Mouse (Mus musculus): Measurements from ENCODE around the gene Ttc7b. TPM values are rescaled to one million over a fixed set of nuclear protein-coding genes. Genes with fewer than 3 reads are reported as not detected.

Gene Ttc7b
- polyA plus RNA-seq, 1 experiment = 149 TPM

DNA sequence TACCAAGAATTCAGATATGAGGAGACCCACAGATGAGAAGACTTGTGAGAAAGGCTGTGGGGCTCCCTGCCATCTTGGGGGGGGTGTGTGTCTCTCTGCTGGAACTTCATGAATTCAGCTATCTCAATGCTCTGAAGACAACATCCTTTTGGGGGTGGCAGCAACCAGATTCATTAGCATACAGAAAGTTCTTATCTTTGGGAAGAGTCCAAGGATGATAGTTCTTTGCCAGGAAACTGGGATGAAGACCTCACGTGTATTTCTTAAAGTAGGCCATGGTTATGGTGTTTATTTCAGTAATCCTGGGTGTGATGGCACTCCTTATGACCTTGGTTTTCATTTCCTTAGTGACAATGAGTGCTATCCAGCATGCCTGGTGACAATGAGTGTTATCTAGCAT lies 11.1 kb upstream of the Ttc7b start:
- WGBS = 54% methylated on average over 1 of the region's 1 CpGs
- H3K27me3 ChIP-seq (ENCODE audit: control insufficient read depth, insufficient read depth, low read length) = no peaks in the 10 kb centered on the region; the same call in 1 of the 2 replicates
- no peak for DNase-seq
- no peak for TF ChIP-seq CTCF (IDR thresholded peaks at IDR 0.05; ENCODE audit: borderline replicate concordance, insufficient read depth, low read depth, low read length)
- no peak for TF ChIP-seq POLR2A (IDR thresholded peaks at IDR 0.05; ENCODE audit: borderline replicate concordance, insufficient read depth, low read length)
- H3K4me3 ChIP-seq (replicated peaks; ENCODE audit: insufficient read depth, low read depth, low read length) = no peak overlapping the region
- peaks cover 5% of the 10 kb centered on the region for H3K4me1 ChIP-seq (ENCODE audit: control insufficient read depth, insufficient read depth, low read length)
- no peak overlapping the region for H3K27ac ChIP-seq (ENCODE audit: insufficient read depth, low read length)

GRCm38 (mm10) chr12:100530871-100531270 lies 10.2 kb upstream of the Ttc7b start:
- no peak overlapping the region for H3K27ac ChIP-seq (ENCODE audit: insufficient read depth, low read length)
- peaks cover 5% of the 10 kb centered on the region for H3K4me1 ChIP-seq (ENCODE audit: control insufficient read depth, insufficient read depth, low read length)
- 75% methylated on average over 5 of the region's 5 CpGs for WGBS
- H3K27me3 ChIP-seq (ENCODE audit: control insufficient read depth, insufficient read depth, low read length) = no peaks in the 10 kb centered on the region; the same call in 1 of the 2 replicates
- TF ChIP-seq CTCF (IDR thresholded peaks at IDR 0.05; ENCODE audit: borderline replicate concordance, insufficient read depth, low read depth, low read length) (no peak), POLR2A (IDR thresholded peaks at IDR 0.05; ENCODE audit: borderline replicate concordance, insufficient read depth, low read length) (no peak)
- no peak overlapping the region for H3K4me3 ChIP-seq (replicated peaks; ENCODE audit: insufficient read depth, low read depth, low read length)
- DNase-seq = no peak

GRCm38 (mm10) chr12:100529651-100530050 lies 9.0 kb upstream of the Ttc7b start:
- TF ChIP-seq POLR2A (IDR thresholded peaks at IDR 0.05; ENCODE audit: borderline replicate concordance, insufficient read depth, low read length) = no peak
- no peak for TF ChIP-seq CTCF (IDR thresholded peaks at IDR 0.05; ENCODE audit: borderline replicate concordance, insufficient read depth, low read depth, low read length)
- 90% methylated on average over 5 of the region's 5 CpGs for WGBS
- no peak overlapping the region for H3K4me3 ChIP-seq (replicated peaks; ENCODE audit: insufficient read depth, low read depth, low read length)
- H3K27ac ChIP-seq (ENCODE audit: insufficient read depth, low read length) = no peak overlapping the region
- no peak for DNase-seq
- peaks cover 5% of the 10 kb centered on the region for H3K4me1 ChIP-seq (ENCODE audit: control insufficient read depth, insufficient read depth, low read length)
- no peaks in the 10 kb centered on the region; the same call in 1 of the 2 replicates for H3K27me3 ChIP-seq (ENCODE audit: control insufficient read depth, insufficient read depth, low read length)

DNA sequence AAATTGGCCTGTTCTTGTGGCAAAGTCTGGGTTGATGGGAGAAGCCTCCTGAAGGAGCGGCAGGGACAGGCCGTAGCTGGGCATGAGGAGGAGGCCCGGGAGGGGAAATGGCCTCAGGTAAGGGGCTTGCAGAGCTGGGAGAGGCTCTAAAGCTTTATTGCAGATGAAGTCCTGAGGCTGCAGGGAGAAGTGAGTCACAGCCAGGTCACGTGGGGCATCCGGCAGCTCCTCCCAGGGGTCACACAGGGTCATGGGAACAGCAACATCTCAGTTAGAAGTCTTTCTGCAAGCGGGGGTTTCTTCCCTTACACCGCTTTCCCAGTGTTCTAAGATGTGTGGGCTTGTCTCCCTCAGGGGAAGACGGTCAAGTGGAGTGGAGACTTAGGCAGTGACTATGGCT lies 8.5 kb upstream of the Ttc7b start:
- Histone ChIP-seq H3K4me1 (ENCODE audit: control insufficient read depth, insufficient read depth, low read length) (peaks cover 5% of the 10 kb centered on the region), H3K27ac (ENCODE audit: insufficient read depth, low read length) (no peak overlapping the region), H3K27me3 (ENCODE audit: control insufficient read depth, insufficient read depth, low read length) (no peaks in the 10 kb centered on the region; the same call in 1 of the 2 replicates), H3K4me3 (replicated peaks; ENCODE audit: insufficient read depth, low read depth, low read length) (no peak overlapping the region)
- WGBS = 68% methylated on average over 8 of the region's 8 CpGs
- TF ChIP-seq POLR2A (IDR thresholded peaks at IDR 0.05; ENCODE audit: borderline replicate concordance, insufficient read depth, low read length) = no peak
- TF ChIP-seq CTCF (IDR thresholded peaks at IDR 0.05; ENCODE audit: borderline replicate concordance, insufficient read depth, low read depth, low read length) = no peak
- DNase-seq = no peak

DNA sequence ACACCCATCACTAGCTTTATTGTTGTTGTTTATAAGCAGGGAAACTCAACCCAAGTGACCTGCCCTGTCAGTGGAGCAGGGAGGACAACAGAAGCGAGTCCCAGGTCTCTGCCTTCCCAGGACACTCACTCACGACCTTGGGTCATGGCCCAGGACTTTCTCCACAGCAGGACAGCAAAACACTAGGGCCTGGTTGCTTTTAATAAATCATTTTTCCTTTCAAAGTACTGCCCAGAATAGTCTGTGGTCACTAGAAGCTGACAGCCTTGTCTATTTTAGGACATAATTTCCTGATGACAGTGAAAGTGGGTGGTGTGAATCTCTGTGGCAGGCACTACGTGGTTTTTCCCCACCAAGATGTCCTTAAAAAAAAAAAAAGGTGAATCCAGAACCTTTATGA lies 7.6 kb upstream of the Ttc7b start:
- 61% methylated on average over 3 of the region's 3 CpGs for WGBS
- TF ChIP-seq POLR2A (IDR thresholded peaks at IDR 0.05; ENCODE audit: borderline replicate concordance, insufficient read depth, low read length) (no peak), CTCF (IDR thresholded peaks at IDR 0.05; ENCODE audit: borderline replicate concordance, insufficient read depth, low read depth, low read length) (no peak)
- no peak overlapping the region for H3K4me3 ChIP-seq (replicated peaks; ENCODE audit: insufficient read depth, low read depth, low read length)
- DNase-seq = peak in 1 of 2 experiments; percentile 40
- H3K4me1 ChIP-seq (ENCODE audit: control insufficient read depth, insufficient read depth, low read length) = peaks cover 5% of the 10 kb centered on the region
- no peaks in the 10 kb centered on the region for H3K27me3 ChIP-seq (ENCODE audit: control insufficient read depth, insufficient read depth, low read length)
- peak overlapping the region; percentile 29; the same call in 1 of the 2 replicates for H3K27ac ChIP-seq (ENCODE audit: insufficient read depth, low read length)

DNA sequence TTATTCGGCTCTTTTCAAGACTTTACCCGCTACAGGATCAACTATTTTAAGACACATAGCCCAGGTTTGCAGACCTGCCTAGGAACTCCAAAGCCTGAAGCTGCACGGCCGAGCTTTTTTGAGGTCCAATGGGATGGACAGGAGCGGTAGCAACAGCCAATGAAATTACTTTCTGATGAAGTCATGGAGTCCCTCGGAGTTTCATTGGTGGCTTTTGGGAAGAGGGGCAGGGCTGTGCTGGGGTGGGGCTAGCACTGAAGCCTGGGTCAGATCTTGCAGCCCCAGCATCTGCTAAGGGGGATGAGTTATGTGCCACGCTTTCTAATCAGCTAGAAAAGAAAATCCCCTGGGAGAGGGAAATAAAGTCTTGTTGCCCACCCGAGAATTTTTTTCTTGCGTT lies 7.1 kb upstream of the Ttc7b start:
- peak; percentile 84 to 94 for DNase-seq
- Histone ChIP-seq H3K4me3 (replicated peaks; ENCODE audit: insufficient read depth, low read depth, low read length) (peak overlapping the region; percentile 73), H3K27ac (ENCODE audit: insufficient read depth, low read length) (peak overlapping the region; percentile 35), H3K27me3 (ENCODE audit: control insufficient read depth, insufficient read depth, low read length) (no peaks in the 10 kb centered on the region), H3K4me1 (ENCODE audit: control insufficient read depth, insufficient read depth, low read length) (peaks cover 5% of the 10 kb centered on the region)
- WGBS = 2% methylated on average over 9 of the region's 9 CpGs
- TF ChIP-seq CTCF (IDR thresholded peaks at IDR 0.05; ENCODE audit: borderline replicate concordance, insufficient read depth, low read depth, low read length) (no peak), POLR2A (IDR thresholded peaks at IDR 0.05; ENCODE audit: borderline replicate concordance, insufficient read depth, low read length) (peak; percentile 72; the same call in 1 of the 2 replicates)

GRCm38 (mm10) chr12:100527241-100527640 lies 6.6 kb upstream of the Ttc7b start:
- TF ChIP-seq POLR2A (IDR thresholded peaks at IDR 0.05; ENCODE audit: borderline replicate concordance, insufficient read depth, low read length) (no peak), CTCF (IDR thresholded peaks at IDR 0.05; ENCODE audit: borderline replicate concordance, insufficient read depth, low read depth, low read length) (no peak)
- Histone ChIP-seq H3K4me3 (replicated peaks; ENCODE audit: insufficient read depth, low read depth, low read length) (peak overlapping the region; percentile 73), H3K4me1 (ENCODE audit: control insufficient read depth, insufficient read depth, low read length) (peaks cover 5% of the 10 kb centered on the region), H3K27ac (ENCODE audit: insufficient read depth, low read length) (peak overlapping the region; percentile 68), H3K27me3 (ENCODE audit: control insufficient read depth, insufficient read depth, low read length) (no peaks in the 10 kb centered on the region)
- DNase-seq = peak; percentile 56 to 66
- 14% methylated on average over 9 of the region's 9 CpGs for WGBS

DNA sequence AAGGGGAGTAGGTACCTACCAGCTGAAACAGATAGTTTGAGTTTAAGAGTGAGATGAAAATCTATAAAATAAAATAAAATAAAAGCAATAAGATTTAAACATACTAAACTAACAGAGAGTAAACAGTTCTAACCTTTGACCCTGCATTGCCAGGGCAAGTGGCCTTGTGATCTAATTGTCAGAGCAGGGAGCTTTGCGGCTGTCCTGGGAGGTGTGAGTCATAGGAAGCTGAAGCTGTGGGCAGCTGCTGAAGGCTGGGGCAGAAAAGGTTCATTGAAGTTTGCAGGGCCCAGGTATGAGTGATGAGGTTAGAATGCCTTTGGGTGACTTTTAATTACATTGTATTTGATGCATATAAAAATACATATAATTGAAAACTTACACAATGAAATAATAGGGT lies 5.3 kb upstream of the Ttc7b start:
- 90% methylated on average over 1 of the region's 1 CpGs for WGBS
- no peak for DNase-seq
- no peaks in the 10 kb centered on the region for H3K27me3 ChIP-seq (ENCODE audit: control insufficient read depth, insufficient read depth, low read length)
- H3K27ac ChIP-seq (ENCODE audit: insufficient read depth, low read length) = no peak overlapping the region
- TF ChIP-seq POLR2A (IDR thresholded peaks at IDR 0.05; ENCODE audit: borderline replicate concordance, insufficient read depth, low read length) = no peak
- no peak for TF ChIP-seq CTCF (IDR thresholded peaks at IDR 0.05; ENCODE audit: borderline replicate concordance, insufficient read depth, low read depth, low read length)
- peaks cover 5% of the 10 kb centered on the region for H3K4me1 ChIP-seq (ENCODE audit: control insufficient read depth, insufficient read depth, low read length)
- no peak overlapping the region for H3K4me3 ChIP-seq (replicated peaks; ENCODE audit: insufficient read depth, low read depth, low read length)

All from cerebellum, adult 2 months (tissue).